Mouse (Mus musculus) urinary bladder, adult 18-20 months (tissue): ENCODE data around the gene Mest.

Source experiments
- DNase-seq, 2 experiments: peaks; one replicate each; pipeline ENCODE4 v3.0.0; 2022; ENCODE audit warnings: low spot score in 2 of 2, mixed read lengths in 2 of 2

Mest gene

GRCm38 (mm10) chr6:30738464-30739006 is 15.2 kb downstream of the Mest start:
- peak in 1 of 2 experiments; percentile 9 for DNase-seq

DNA sequence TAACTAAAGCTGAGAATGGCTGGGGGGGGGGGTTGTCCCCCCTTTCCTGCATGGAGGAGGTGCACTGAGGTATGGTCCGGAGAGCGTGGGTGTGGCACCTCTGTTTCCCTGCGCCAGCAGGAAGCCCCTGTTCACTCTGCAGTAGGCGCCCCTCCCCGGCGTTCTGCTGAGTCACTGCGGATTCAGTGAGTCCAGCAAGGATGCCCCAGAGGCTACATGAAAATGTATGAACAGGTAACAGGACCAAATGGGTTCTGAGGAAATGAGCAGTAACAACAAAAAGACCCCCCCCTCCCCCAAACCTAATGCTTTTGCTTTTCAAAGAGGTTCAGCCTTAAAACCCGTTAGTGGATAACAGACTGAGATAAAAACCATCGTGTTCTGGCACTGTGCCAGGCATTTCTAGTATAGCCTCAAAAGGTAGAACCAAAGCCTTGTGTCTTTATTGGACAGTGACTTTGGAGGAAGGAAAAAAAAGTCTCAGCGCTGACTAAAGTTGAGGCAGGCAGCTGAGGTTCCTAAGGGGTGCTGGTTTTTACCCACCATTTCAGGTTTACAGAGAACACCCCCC is 15.9 kb downstream of the Mest start:
- DNase-seq = no peak

- no peak for DNase-seq
These were observed 21.5 kb downstream of the Mest start for GRCm38 (mm10) chr6:30744846-30745245.

- no peak for DNase-seq
These were observed 22.2 kb downstream of the Mest start for GRCm38 (mm10) chr6:30745591-30745990.

- DNase-seq = no peak
These were observed 24.4 kb downstream of the Mest start for GRCm38 (mm10) chr6:30747631-30748357.

- no peak for DNase-seq
These were observed 25.1 kb downstream of the Mest start for GRCm38 (mm10) chr6:30748358-30748910.

DNA sequence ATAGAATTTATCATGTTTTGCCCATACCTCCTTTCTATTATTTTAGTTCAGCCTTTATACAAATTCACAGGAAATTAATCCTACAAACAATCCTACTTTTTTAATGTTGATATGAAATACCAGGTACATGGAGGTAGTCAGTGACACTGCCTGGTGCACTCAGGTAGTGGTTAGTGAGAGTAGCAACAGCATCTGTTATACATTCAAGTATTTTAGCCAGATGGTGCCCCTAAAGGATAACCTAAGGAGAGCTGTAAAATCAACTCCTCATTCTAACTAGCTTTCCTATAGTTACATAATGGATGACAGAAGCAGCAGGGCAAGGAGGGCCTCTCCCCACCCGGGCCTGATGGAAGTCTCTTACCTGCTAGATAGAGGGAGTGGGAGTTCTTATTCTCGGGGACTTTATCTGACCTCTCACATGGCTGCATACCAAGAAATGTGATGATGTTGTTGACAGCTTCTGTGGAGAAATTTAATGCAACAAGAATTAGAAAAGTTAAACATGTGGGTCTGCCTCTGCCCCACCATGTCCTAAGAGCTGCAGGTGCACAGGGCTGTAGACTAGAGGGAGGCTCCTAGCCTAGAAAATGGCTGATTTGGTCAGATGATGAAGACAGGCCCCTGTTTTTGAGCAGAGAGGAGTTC is 25.8 kb downstream of the Mest start:
- DNase-seq = no peak

DNA sequence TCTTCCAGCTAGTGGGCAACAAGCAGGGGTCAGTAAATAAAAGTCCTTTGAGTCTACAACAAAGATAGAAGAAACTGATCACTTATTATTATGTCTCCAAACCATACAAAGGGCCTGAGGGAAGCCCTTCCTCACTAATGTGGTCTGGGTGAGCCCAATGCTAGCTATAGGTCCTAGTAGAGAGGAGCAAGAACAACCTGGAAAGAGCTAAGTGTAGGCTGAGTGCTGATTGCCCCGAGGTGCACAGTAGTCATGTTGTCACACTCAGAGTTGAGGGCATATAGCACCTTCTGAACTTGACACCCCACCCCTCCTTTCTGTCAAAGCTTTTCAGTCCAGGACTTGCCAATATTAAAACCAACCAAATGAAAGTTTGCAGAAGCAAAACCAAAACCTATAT is 26.5 kb downstream of the Mest start:
- no peak for DNase-seq

GRCm38 (mm10) chr6:30750482-30750881 is 27.1 kb downstream of the Mest start:
- DNase-seq = no peak

DNA sequence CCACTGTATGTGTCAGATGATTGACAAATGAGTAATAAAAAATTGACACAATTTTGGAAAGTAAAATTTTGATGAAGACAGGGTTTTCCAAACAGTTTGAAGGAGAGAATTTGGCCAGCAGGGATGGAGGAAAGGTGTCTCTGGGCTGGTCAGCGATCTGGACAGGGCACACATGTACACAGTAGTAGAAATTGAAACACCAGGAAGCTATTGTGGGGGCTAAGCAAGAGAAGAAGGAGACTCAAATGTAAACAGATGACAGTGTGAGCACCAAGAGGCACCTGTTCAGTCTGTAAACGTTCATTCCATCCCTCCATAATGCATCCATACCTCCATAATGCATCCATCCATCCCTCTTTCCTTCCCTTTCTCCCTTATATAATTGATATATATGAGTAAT is 27.9 kb downstream of the Mest start:
- DNase-seq = no peak
